Mouse (Mus musculus) adipocyte (in vitro differentiated cells): ENCODE data around the gene Llgl2.
A peak's percentile ranks its signal among the peaks of the same experiment; 100 is the strongest.

Experiments used
- DNase-seq: peaks from one replicate; pipeline ENCODE4 v3.0.0-alpha.2; 2016; ENCODE audit warnings: low spot score

Gene Llgl2

DNA sequence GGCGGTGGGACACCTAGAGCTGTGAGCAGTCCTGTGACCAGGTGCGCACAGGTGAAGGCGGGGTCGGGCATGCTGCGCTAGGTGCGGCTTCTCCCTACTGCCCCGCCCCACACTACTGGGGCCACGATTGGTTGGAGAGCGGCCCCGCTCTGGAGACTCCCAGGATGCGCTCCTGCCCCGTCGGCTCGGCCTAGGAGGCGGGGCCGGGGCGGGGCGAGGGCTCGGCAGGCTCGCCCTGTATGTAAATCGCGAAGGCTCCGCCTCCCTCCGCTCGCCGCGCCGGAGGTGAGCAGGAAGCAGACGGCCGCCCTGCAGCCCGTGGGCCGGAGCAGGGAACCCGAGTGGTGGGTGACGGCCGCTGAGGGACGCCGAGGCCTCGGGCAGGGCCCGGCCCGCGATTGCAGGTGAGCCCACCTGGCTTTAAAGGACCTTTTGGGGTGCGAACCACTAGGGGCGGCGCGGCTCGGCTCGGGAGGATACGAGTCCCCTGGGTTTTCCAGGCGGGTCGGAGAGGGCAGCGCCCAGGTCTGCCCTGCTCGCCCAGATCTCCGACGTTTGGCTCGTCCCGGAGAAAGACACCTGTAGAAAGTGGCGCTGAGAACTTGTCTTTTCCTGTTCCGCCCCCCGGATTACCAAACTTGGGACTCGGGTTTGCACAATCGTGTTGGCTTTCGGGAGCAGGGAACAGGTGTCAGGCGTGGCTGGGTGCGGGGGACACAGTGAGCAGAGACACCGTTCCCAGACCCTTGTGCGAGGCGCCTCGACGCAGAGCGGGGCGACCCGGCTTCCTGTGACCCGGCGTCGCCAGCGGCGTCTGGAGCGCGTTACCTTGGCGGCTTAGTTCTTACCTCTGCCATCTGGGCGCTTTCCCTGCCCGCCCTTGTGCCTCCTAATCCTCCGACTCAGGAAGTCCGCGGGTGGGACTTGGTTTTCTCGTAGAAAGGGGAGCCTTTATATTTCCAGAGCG, at the start of gene Llgl2:
Llgl2 (plus strand) TSS at position 276 of the 967 bp plus-strand sequence.
- DNase-seq: peak; percentile 75

DNA sequence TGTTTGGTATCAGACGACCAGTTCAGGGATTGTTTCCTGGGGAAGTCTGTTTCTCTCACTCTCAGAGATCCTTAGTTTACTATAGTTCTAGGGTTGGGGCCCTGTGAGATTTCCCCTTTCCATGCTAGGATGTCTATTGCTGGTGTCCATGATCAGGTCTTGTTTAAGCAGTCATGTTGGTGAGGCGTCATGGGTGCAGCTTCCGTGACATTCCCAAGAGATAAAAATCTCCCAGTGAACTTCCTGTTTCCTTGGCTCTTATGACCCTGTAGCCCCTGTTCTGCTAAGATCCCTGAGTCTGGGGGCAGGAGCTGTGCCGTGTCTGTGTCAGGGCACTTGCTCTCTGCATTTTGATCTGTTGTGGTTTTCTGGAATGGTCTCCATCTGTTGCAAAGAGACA, 49.2 kb upstream of the Llgl2 start:
- no peak for DNase-seq

DNA sequence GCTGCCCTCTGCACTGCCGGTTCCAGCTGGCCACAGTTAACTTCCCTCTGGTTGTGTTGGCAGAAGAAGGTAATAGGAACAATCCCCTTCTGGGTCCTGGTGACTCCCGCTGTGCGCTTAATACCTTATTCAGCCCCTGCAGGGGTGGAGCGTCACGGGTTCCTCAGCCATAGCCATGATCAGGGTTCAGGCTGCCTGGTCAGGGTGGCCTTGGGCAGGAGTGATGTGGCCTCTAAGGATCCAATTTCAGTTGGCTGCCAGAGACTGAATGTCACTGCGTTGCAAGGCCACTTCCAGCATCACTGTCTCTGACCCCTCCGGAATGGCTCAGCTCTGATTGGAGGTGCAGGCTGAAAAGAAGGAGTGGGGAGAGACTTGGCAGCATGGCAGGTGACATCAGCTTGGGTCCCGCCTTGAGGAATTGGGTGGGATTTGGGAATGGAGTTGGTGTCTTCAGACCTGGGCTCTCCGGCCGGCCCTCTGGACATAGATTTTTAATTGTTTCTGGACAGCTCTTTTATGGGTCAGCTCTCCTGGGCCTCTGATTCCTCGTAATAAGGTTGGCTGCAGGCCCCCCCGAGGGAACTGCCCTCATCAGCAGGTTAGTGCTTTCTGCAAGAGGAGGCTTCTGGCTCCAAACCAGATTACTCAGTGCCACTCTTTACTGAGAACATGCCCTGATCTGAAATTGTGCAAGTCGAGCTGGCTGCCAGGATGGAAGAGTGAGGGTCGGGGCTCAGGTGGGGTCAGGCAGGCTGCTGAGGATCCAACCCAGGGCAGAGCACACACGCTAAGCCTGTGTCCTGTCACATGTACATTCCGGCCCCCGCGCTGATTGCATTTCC, 47.8 kb upstream of the Llgl2 start:
- DNase-seq: peak; percentile 34

DNA sequence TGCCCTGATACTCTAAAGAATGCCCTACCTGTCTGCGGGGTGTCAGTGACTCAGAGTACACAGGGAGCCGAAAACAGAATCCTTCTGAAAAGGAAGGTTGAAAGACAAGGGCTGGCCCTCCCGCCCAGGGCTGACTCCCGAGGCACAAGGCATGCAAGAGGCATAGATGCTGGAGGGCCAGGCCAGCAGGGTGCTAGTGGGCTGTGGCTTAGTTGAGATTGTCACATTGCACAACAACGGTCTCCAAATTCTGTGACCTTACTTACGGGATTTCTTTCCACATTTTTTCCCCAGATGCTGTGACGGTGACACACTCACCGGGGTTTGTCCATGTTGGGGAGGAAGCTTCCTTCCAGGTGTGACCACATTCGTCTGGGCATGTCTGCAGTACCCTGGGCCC, 46.9 kb upstream of the Llgl2 start:
- DNase-seq: no peak

DNA sequence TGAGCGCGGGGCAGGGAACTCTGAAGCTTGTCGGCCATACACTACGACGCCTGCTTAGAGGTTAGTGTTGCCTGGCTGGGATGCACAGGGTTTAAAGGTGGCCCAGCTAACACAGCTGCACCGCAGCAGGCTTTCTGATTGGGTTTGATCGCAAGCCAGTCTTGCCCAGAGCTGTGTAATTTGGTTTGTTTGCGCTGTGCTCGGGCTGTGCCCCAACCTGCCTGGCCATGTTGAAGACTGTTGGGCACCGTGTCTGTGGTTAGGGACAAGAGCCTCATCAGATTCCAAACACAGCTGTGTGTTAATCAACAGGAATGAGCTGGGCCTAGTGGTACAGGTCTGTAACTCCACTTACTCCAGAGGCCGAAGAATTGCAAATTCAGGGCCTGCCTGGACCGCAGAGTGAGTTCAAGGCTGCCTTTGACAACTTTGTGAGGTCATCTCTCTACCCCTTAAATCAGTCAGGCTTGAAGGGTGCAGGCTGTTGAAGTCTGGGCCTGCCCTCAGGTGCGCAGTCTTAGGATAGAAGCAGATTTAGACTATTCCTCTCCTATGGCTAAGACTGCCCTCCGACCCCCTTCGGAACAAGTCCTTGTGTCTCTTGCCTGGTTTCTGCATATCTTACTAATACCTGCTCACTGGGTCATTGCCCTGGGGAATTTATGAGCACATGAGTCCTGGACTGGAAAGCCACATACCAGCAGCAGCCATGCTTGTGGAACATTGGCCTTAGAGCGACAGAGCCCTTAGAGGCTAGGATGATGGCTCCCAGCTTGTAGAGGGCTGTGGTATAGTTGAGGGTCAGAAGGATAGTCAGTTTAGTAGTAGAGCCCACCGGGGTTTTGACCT, 46.1 kb upstream of the Llgl2 start:
- DNase-seq: no peak

DNA sequence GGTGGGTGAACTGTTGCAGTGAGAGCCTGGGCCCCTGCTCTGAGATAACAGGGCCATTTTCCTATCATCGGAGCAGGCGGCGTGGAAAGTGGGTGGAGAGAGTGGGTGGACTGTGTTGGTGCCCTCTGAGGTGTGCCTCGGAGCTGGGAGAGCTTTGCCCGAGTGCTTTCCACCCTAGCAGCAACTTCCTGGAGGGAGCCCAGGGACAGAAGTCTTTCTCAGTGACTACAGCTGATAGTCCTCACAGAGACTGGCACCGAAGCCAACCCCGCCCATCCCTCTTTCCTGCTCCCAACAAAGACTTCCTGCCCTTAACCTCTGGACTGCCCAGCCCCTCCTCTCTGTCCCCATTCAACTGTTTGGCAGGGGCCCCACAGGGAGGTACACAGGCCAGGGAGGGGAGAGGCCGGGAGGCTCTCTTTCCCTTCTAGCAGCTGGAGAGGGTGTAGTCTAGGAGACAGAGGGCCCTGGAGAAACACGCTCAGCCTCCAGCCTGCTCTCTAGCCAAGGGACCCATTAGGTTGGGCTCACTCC, 44.7 kb upstream of the Llgl2 start:
- peak; percentile 96 for DNase-seq

DNA sequence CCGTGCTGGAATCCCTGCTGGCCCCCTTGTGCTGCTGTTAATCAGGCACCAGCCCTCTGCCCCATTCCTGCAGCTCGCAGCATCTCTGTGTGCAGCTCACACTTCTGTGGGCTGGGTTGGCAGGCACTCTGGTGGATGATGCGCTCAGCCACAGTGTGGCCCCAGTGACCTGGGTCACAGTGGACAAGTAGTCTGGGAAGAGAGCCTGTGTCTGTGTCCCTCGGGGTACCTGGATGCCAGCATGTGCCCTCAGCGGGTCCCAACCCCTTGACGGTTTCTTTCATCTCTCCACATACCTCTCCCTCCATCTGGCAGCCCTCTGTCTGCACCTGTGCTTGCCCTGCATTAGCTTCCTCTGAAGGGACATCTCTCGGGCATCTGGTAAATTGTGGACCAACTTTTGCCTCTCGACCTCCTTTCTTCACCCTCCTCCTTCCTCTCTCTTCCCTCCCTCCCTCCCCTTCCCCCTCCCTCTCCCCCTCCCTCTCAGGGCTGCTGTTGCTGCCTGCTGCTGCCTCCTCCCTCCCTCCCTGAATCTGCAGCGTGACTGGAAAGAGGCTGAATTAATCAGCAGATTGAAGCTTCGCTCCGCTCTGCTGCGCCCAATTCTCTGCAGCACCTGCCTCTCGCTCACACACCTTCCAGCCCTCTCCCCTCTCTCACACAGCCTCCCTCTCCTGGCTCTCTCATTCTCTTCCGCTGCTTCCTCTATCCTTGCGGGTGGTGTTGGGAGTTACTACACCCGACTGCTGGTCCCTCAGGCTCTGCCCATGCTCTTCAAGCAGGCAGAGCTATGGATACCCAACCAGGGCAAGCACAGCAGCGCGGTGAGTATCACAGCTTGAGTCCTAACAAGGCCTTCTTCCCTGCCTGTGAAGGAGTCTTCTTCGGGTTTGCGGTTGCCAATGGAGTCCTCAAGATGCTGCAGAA, 43.4 kb upstream of the Llgl2 start:
- DNase-seq: peak; percentile 23

DNA sequence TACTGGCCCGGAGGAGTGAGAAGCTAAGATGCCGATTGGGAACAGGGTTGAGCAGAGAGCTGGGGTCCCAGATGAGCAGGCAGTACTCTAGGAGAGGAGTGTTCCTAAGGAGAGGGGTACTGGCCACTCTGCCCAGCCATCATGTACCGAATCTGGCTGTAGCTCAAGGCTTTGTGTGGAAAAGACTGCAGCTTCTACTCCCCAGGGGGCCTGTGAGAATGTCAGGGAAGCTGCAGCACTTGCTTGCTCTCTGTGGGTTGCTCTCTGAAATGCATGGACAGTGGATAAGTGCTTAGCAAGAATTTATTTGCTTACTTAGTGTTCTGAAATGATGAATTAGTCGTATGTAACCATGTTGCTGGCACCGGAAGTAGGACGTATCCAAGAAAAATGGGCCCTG, 37.4 kb upstream of the Llgl2 start:
- peak; percentile 45 for DNase-seq

DNA sequence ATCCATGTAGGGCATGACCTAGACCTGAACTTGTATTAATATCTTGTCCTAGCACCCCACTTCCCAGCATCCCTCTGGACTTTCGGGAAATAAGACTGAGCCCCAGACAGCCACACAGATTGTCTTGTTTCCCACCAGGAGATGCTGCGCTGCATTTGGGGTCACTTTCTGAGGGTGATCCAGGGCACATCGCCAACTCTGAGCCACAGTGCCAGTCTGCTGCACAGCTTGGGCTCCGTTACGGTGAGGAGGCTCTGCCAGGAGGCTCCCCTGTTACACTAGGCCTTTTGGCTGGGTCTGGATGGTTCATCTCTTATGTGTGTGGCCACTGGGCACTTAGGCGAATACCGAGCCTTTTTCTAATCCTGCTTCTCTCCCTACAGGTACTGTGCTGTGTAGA, 34.1 kb upstream of the Llgl2 start:
- no peak for DNase-seq

DNA sequence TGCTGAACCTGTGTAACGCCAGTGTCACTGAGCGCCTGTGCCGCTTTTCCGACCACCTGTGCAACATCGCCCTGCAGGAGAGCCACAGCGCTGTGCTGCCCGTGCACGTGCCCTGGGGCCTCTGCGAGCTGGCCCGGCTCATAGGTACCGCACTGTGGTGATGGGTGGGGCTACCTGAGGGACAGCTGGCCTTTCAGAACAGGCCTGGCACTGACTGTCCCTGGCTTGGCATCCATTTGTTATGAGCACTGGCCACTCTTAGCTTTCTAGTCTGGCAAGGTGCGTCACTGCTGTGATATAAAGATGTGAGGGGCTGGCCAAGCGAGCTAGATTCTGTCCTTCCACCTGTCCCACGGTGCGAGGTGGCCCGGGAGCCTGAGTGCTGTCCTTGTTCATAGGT, 31.9 kb upstream of the Llgl2 start:
- DNase-seq: no peak

DNA sequence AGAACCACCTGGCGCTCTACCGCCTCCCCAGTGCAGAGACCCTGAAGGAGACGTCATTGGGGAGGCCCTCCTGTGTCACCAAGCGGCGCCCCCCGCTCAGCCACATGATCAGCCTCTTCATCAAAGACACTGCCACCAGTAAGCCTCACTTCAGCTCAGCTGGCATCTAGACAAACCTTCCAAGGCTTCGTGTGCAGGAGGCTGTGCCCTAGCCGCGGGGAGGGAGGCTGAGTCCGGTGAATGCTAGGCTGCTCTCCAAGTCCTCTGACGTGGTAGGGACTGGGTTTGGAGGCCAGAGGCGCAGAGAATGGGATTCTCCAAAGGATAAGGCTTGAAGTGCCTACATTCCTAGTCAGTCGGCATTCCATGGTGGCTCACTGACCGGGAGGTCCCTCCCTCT, 31.5 kb upstream of the Llgl2 start:
- DNase-seq: no peak

DNA sequence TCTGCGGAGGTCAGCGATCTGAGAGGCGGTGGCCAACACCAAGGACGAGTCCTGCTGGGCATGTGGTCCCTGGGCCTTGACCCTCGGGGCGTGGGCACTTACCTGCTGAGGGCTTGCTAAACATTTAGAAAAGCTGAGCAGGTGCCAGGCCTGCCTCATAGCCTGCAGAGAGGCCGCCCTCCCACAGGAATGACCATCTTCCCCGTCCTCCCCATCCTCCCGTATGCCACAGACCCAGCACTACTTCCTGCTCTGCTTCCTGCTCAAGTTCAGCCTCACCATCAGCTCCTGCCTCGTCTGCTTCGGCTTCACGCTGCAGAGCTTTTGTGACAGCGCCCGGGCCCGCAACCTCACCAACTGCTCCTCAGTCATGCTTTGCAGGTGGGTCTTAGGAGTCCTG, 27.0 kb upstream of the Llgl2 start:
- DNase-seq: no peak

DNA sequence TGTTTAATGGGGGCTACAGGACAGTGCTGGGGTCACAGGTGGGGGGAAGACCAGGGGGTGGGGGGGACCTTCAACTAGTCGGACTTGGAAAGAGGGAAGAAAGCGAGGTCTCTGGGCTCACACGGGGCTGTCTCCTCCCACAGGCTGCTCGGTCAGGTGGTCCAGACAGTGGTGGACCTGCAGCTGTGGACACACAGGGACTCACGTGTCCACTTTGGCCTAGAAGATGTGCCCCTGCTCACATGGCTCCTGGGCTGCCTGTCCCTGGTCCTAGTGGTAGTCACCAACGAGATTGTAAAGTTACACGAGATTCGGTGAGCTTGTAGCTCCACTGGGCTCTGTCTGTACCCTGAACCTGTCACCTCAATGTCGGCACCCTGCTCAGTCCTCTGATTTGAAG, 26.2 kb upstream of the Llgl2 start:
- no peak for DNase-seq

DNA sequence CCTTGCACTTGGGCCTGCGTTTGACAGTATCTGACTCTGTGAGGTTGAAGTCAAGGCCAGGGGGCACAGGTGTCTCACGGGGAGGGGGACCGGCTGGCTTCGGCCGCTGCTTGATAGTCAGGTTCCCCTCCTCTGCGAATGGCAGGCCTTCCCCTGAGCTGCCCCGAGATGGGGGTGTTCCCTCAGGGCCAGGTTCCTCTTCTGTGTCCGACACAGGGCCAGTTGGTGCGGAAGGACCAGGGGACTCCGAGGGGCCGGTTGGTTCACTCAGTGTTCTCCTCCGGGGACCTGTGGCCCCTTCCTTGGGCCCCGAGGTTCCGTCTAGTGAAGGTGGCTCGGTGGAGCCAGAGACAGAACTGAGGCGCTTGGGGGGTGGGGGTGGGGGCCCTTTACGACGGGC, 22.9 kb upstream of the Llgl2 start:
- no peak for DNase-seq

DNA sequence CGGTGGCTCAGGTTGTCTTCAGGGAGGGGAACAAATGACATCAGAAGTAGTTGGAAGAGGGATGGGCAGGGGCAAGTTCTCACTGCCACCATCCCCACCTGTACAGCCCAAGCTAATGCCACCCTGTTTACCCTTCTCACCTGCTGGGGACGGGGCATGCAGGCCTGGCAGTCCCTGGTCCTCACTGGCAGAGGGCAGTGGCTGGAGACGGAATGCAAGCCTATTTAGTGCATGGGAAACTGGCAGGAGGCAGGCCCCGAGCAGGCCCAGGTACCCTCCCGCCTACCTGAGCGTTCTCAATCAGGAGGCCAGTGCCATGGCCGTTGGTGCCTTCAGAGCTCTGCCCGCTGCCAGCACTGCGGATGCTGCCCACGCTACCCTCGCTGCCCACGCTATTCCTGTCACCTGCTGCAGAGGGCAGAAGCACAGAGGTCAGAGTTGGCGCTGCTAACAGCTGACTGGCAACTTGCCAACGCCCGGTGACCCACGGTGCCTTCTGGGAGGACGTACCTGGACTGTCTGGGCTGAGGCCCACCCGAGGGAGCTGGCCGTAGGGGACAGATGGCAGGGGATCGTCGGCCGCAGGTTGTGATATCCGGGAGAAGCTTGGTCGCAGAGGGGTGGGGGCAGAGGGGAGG, 20.7 kb upstream of the Llgl2 start:
- no peak for DNase-seq

DNA sequence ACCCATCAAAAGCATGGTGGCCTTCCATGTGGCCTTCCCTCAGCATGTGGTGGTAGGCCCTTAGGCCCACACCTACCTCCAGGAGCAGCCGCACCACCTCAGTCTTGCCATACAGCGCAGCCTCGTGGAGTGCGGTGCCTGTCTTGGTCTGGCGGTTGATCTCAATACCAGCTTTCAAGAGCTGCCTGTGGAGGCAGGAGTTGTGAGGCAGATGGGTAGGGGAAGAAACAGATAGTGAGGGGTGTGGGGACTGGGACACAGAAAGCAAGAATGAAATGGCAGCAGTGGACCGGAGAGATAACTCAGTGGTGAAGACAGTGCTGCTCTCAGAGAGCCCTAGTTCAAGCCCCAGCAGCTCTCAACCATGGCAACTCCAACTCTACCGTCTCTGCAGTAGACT, 18.8 kb upstream of the Llgl2 start:
- no peak for DNase-seq

DNA sequence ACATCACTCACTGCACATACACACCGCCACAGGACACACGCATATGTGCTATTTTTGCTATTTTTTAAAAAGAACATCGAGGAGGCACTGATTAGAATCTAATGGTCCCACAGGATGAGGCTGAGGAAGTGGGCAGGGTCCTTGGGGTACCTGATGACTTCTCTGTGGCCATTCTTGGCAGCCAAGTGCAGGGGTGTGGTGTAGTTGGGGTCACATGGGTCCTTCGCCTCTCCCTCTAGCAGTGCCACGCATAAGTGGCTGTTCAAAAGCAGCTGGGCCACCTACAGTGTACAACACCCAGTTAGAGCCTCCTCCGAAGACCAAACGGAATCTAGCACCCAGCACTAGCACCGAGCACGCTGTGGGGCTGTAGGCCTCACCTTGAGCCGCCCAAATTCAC, 17.7 kb upstream of the Llgl2 start:
- DNase-seq: no peak

DNA sequence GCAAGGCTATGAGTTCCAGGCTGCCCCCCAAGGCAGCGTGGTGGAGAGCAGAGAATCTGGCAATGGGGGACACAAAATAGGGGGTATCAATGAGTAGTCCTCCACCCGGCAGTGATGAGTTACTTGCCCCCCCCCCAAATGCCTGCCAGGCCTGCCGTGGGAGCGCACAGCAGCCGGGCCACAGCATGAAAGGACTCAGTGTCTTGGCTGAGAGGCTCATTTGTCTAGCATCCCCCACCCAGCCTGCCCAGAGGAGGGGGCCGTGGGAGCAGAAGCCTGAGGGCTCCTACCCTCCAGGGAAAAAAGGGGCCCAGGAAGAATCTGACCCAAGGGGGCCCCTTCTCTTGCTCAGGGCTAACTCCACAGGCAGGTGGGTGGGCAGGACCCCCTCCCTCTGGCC, 16.5 kb upstream of the Llgl2 start:
- DNase-seq: no peak

DNA sequence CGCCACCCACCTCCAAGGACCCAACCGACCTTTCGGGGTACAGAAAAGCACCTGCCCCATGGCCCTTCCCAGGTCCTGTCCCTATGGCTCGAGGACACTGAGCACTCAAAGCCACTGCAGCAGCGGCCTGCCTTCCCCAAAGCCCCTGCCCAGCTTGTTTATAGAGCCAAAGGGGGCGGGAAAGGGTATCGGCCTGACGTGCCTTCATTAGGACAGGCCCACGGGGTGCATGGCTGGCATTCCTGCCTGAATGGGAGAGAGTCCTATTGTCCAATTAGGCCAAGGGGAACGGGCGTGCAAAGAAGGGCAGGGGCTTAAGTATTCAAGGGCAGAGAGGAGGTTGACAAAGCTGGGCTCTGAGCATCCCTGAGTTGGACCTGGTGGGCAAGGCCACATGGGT, 15.9 kb upstream of the Llgl2 start:
- DNase-seq: no peak

DNA sequence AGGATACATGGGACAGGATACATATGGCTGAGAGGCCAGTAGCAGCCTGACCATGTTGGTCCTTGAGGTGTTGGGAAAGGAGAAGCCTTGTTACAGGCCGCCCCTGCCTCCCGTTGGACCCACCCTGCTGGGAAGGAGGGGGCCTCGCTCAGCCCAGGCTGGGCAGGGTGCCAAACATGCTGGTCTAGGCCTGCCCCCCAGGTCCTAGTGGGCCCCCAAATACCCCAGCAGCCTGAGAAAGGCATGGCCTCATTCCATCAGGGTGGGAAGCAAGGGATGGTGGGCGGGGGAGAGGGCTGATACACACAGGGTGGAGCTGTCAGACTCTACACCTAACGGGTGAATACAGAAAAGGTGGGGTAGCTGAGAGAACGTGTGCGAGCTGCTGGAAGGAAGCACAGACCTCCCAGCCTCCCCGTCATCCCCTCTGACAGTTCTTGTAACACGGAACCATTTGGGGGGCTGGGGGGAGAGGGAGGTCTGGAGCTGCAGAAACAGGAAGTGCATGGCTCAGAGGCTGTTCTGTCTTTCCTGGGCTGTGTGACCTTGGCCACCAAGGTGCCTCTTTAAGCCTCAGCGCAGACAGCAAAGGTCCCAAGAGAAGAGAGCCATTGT, 15.0 kb upstream of the Llgl2 start:
- DNase-seq: no peak
